Mouse (Mus musculus) cortical plate, adult 2 months (tissue): ENCODE data around the gene Mettl16.

Source experiments
- CTCF ChIP-seq: fragments of 200-500 bp; IDR thresholded peaks from 2 replicates; pipeline ENCODE4 v1.5.1; 2011; ENCODE audit warnings: mild to moderate bottlenecking, control low read depth, low read length; ENCODE audit not compliant: insufficient read depth; ENCODE audit errors: extremely low read depth
- POLR2A ChIP-seq: fragments of 200-500 bp; IDR thresholded peaks from 2 replicates; pipeline ENCODE4 v1.6.1; 2011; ENCODE audit warnings: mild to moderate bottlenecking, low read length, control low read depth; ENCODE audit not compliant: insufficient read depth; ENCODE audit errors: extremely low read depth

DNA sequence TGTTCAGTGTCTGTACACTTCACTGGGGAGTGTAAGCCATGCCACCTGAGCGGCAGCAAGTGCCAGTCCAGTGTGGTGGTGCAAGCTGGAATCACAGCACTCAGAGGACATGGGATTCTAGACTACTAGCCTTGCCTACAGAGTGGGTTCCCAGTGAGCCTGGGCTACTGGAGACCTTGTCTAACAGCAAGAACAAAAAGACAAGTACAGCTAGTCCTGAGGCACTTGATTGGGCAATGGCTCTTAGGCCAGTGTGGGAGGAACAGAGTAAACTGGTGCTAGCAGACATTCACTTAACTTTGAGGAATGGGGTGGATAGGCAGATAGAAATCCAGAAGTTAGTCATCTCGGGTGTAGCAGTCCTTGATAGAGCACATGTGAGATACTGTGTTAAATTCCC lies 1.8 kb downstream of the Mettl16 start:
- TF ChIP-seq CTCF (no peak), POLR2A (no peak)
